Mouse (Mus musculus) frontal cortex, postnatal 36 days (tissue): ENCODE measurements around the gene Tmcc3.
A peak's percentile ranks its signal among the peaks of the same experiment; 100 is the strongest.
"Not testable (repeated sequence)": the region's sequence is repeated elsewhere in the genome, so short reads cannot be mapped to it uniquely, and the experiment has no call there.

ENCODE experiments used
- DNase-seq, 2 experiments: peaks; one replicate each; pipeline ENCODE4 v3.0.0; 2022; ENCODE audit warnings: low spot score in 2 of 2

Gene Tmcc3

GRCm38 (mm10) chr10:94575958-94576357, 264.2 kb downstream of the Tmcc3 start:
- peak in 1 of 2 experiments; percentile 10 for DNase-seq

GRCm38 (mm10) chr10:94578870-94579269, 267.1 kb downstream of the Tmcc3 start:
- DNase-seq = no peak

GRCm38 (mm10) chr10:94581384-94581783, 269.6 kb downstream of the Tmcc3 start:
- no peak for DNase-seq

GRCm38 (mm10) chr10:94583714-94584113, 272.0 kb downstream of the Tmcc3 start:
- no peak for DNase-seq

- peak; percentile 21 to 36 for DNase-seq
These were observed 273.2 kb downstream of the Tmcc3 start for GRCm38 (mm10) chr10:94584851-94585359.

GRCm38 (mm10) chr10:94585819-94586218, 274.1 kb downstream of the Tmcc3 start:
- DNase-seq = no peak

GRCm38 (mm10) chr10:94588976-94589375, 277.2 kb downstream of the Tmcc3 start:
- no peak for DNase-seq

- DNase-seq = peak; percentile 60 to 79
These were observed 284.0 kb downstream of the Tmcc3 start for GRCm38 (mm10) chr10:94595705-94596104.

GRCm38 (mm10) chr10:94599846-94600245, 288.1 kb downstream of the Tmcc3 start:
- not testable (repeated sequence) for DNase-seq

GRCm38 (mm10) chr10:94601034-94601433, 289.3 kb downstream of the Tmcc3 start:
- DNase-seq = no peak

GRCm38 (mm10) chr10:94605491-94605890, 293.7 kb downstream of the Tmcc3 start:
- no peak for DNase-seq

GRCm38 (mm10) chr10:94609309-94609777, 297.6 kb downstream of the Tmcc3 start:
- peak; percentile 69 to 91 for DNase-seq

GRCm38 (mm10) chr10:94611228-94611968, 299.6 kb downstream of the Tmcc3 start:
- DNase-seq = no peak

GRCm38 (mm10) chr10:94611969-94612440, 300.3 kb downstream of the Tmcc3 start:
- no peak for DNase-seq

GRCm38 (mm10) chr10:94619586-94619985, 307.8 kb downstream of the Tmcc3 start:
- DNase-seq = no peak

GRCm38 (mm10) chr10:94620561-94620960, 308.8 kb downstream of the Tmcc3 start:
- DNase-seq = no peak

GRCm38 (mm10) chr10:94621420-94622225, 309.9 kb downstream of the Tmcc3 start:
- DNase-seq = no peak

GRCm38 (mm10) chr10:94622281-94622680, 310.5 kb downstream of the Tmcc3 start:
- no peak for DNase-seq

- no peak for DNase-seq
These were observed 311.1 kb downstream of the Tmcc3 start for GRCm38 (mm10) chr10:94622828-94623227.

- peak; percentile 83 to 88 for DNase-seq
These were observed 311.9 kb downstream of the Tmcc3 start for GRCm38 (mm10) chr10:94623617-94624016.

- no peak for DNase-seq
These were observed 313.3 kb downstream of the Tmcc3 start for GRCm38 (mm10) chr10:94625036-94625435.

- DNase-seq = no peak
These were observed 313.9 kb downstream of the Tmcc3 start for GRCm38 (mm10) chr10:94625606-94626005.
